Mouse (Mus musculus): ENCODE results near the gene Pdlim3. TPM values are rescaled to one million over a fixed set of nuclear protein-coding genes. Genes with fewer than 3 reads are reported as not detected.

Gene Pdlim3
- total RNA-seq, 2 experiments from 2014 or later = 1.1 to 2.5 TPM

GRCm38 (mm10) chr8:45903659-45904058 is 18.4 kb downstream of the Pdlim3 start:
- no peak for DNase-seq (ENCODE audit: low spot score in 2 of 2)

GRCm38 (mm10) chr8:45905591-45906250 is 20.5 kb downstream of the Pdlim3 start:
- DNase-seq (ENCODE audit: low spot score in 2 of 2) = no peak

GRCm38 (mm10) chr8:45906251-45906619 is 21.0 kb downstream of the Pdlim3 start:
- no peak for DNase-seq (ENCODE audit: low spot score in 2 of 2)

GRCm38 (mm10) chr8:45913707-45914106 is 28.4 kb downstream of the Pdlim3 start:
- DNase-seq (ENCODE audit: low spot score in 2 of 2) = no peak

- DNase-seq (ENCODE audit: low spot score in 2 of 2) = no peak
These were observed 31.2 kb downstream of the Pdlim3 start for GRCm38 (mm10) chr8:45916496-45916895.

- no peak for DNase-seq (ENCODE audit: low spot score in 2 of 2)
These were observed 31.9 kb downstream of the Pdlim3 start for GRCm38 (mm10) chr8:45917040-45917679.

GRCm38 (mm10) chr8:45918891-45919290 is 33.6 kb downstream of the Pdlim3 start:
- DNase-seq (ENCODE audit: low spot score in 2 of 2) = no peak

GRCm38 (mm10) chr8:45920392-45920791 is 35.1 kb downstream of the Pdlim3 start:
- DNase-seq (ENCODE audit: low spot score in 2 of 2) = no peak

- DNase-seq (ENCODE audit: low spot score in 2 of 2) = no peak
These were observed 36.9 kb downstream of the Pdlim3 start for GRCm38 (mm10) chr8:45922116-45922515.

- DNase-seq (ENCODE audit: low spot score in 2 of 2) = peak; percentile 97 to 98
These were observed 49.3 kb downstream of the Pdlim3 start, which contains the start of gene Ccdc110 for GRCm38 (mm10) chr8:45934582-45935014. Gene Ccdc110, plus strand, starts transcription at chr8:45934619.

- no peak for DNase-seq (ENCODE audit: low spot score in 2 of 2)
These were observed 51.7 kb downstream of the Pdlim3 start for GRCm38 (mm10) chr8:45936986-45937385.

GRCm38 (mm10) chr8:45946283-45946682 is 61.0 kb downstream of the Pdlim3 start:
- no peak for DNase-seq (ENCODE audit: low spot score in 2 of 2)

- no peak for DNase-seq (ENCODE audit: low spot score in 2 of 2)
These were observed 65.4 kb downstream of the Pdlim3 start for GRCm38 (mm10) chr8:45950622-45951021.

Other genes starting within 250 kb of the Pdlim3 start
- gene Ccdc110, start 49.2 kb downstream of the Pdlim3 start, total RNA-seq (2021) = not detected
- 1 to 10 TPM; 2.4 to 2.7 TPM for gene 1700029J07Rik, start 89.8 kb downstream of the Pdlim3 start, total RNA-seq (2021)
- gene Ufsp2, start 90.1 kb downstream of the Pdlim3 start, total RNA-seq (2021) = 10 to 100 TPM; 44.6 to 59.5 TPM
- not detected for gene Lrp2bp, start 113.8 kb downstream of the Pdlim3 start, total RNA-seq (2021)
- 1 to 10 TPM; 1.2 to 1.5 TPM for gene Ankrd37, start 120.2 kb downstream of the Pdlim3 start, total RNA-seq (2021)